Mouse (Mus musculus): ENCODE data around the gene Ccl21a. TPM values are rescaled to one million over a fixed set of nuclear protein-coding genes. Genes with fewer than 3 reads are reported as not detected.
"Not testable (repeated sequence)": the region's sequence is repeated elsewhere in the genome, so short reads cannot be mapped to it uniquely, and the experiment has no call there.

Ccl21a gene
- 115 and 130 TPM in 2 replicates for polyA plus RNA-seq (2012; rRNA removed)

DNA sequence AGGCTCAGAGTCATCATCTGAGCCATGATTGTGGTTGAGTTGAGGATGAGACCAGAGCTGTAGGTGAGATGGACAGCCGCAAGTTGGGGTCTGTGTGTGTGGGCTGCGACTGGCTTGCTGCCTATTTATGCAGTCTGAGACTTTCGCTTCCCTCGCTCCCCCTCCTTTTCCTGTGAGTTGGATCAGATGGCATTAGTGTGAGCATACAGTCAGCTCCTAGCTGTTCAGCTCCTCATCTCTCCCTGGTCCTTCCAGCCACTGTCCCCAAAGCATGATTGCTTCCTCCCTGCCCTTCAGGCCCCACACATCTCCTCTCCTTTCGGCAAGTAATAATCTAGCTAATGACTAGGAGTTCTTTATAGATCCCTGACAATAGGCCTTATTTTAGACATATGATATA lies at the start of gene Ccl21a:
Gene Ccl21a (minus strand): TSS at position 101 of the 400 bp plus-strand sequence.
- not testable (repeated sequence) for DNase-seq (ENCODE audit: low spot score)

DNA sequence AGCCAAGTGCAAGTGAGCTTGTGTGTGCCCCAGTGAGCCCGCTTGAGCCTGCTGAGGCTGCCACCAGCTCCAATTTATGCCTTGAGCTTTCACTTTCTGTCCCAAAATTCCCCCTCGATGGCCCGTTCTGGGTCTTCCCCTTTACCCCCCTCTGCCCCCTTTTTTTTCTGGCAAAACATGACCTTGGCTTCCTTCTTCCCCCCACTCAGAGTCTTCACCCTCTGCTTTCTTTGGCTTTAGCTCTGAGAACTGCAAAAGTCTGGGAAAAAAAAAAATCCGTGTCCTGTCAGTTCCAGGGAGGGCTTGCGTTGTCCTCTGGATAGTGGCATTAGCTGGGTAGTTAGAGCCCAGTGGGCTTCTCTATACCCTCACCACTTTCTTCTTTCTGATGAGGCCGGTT lies 17.3 kb downstream of the Ccl21a start, which contains the start of gene Ccl19:
Gene Ccl19 (minus strand): TSS at position 101 of the 400 bp plus-strand sequence.
- not testable (repeated sequence) for DNase-seq (ENCODE audit: low spot score)

GRCm38 (mm10) chr4:42735245-42735644 lies 38.5 kb downstream of the Ccl21a start, which contains the start of gene 4930578G10Rik:
4930578G10Rik (plus strand) TSS chr4:42735545.
- not testable (repeated sequence) for DNase-seq (ENCODE audit: low spot score)

Other genes with a start within 250 kb of the Ccl21a start
- gene Fam205a2, start 245.8 kb downstream of the Ccl21a start, polyA plus RNA-seq (2012; rRNA removed): 0.03 TPM in 1 of 2 replicates, not detected in the other
- gene Gm10591, start 161.8 kb downstream of the Ccl21a start, polyA plus RNA-seq (2012; rRNA removed): not detected in 2 replicates
- gene Gm2564, start 144.3 kb downstream of the Ccl21a start, polyA plus RNA-seq (2012; rRNA removed): 1.9 and 2.4 TPM in 2 replicates
- gene Ccl27b, start 118.7 kb downstream of the Ccl21a start, polyA plus RNA-seq (2012; rRNA removed): not detected in 2 replicates
- gene Il11ra2, start 112.1 kb downstream of the Ccl21a start, polyA plus RNA-seq (2012; rRNA removed): 0.29 and 0.44 TPM in 2 replicates
- 0.19 TPM in 1 of 2 replicates, not detected in the other for gene 4930578G10Rik, start 38.4 kb downstream of the Ccl21a start, polyA plus RNA-seq (2012; rRNA removed)
- 2.2 and 2.4 TPM in 2 replicates for gene Ccl19, start 17.4 kb downstream of the Ccl21a start, polyA plus RNA-seq (2012; rRNA removed)
- 0.03 and 0.10 TPM in 2 replicates for gene Fam205a1, start 79.9 kb upstream of the Ccl21a start, polyA plus RNA-seq (2012; rRNA removed)
- gene Gm12394, start 82.8 kb upstream of the Ccl21a start, polyA plus RNA-seq (2012; rRNA removed): not detected in 2 replicates
- not detected in 2 replicates for gene Fam205c, start 100.2 kb upstream of the Ccl21a start, polyA plus RNA-seq (2012; rRNA removed)
- 4.0 and 4.7 TPM in 2 replicates for gene Phf24, start 142.7 kb upstream of the Ccl21a start, polyA plus RNA-seq (2012; rRNA removed)
- gene Dnajb5, start 175.8 kb upstream of the Ccl21a start, polyA plus RNA-seq (2012; rRNA removed): 26.1 and 46.1 TPM in 2 replicates
- not detected in 2 replicates for gene 1700022I11Rik, start 195.6 kb upstream of the Ccl21a start, polyA plus RNA-seq (2012; rRNA removed)
- gene Vcp, start 226.5 kb upstream of the Ccl21a start, polyA plus RNA-seq (2012; rRNA removed): 176 and 192 TPM in 2 replicates
- 9.5 and 11.6 TPM in 2 replicates for gene Fancg, start 236.5 kb upstream of the Ccl21a start, polyA plus RNA-seq (2012; rRNA removed)

Data from urinary bladder, adult 2 months (tissue).